In genomic region chr2:129688036-129688625, GRCm38 (mm10) we compare ENCODE assay signal across 24 mouse cellular contexts.
A peak's percentile ranks its signal among the peaks of the same experiment; 100 is the strongest.
DNase-seq lines count a peak whose midpoint lies in the region; ATAC-seq and TF ChIP-seq lines count a peak whose summit lies in the region.
"Had no signal": no experiment of that assay in that cellular context is flagged by ENCODE, and none has a peak within 500 bp of the region (broad histone marks: within the 10 kb centered on the region; RNA-seq: fewer than 3 reads in every experiment).

No protein-coding gene starts in this region.

- peaks cover 27% of the 10 kb centered on the region for H3K4me1 ChIP-seq in E14TG2a.4 (replicated peaks; ENCODE audit: low read depth, low read length)
- H3K4me1 ChIP-seq: hindbrain, embryonic 10.5 days; hindbrain, embryonic 13.5 days; intestine, embryonic 15.5 days; kidney, embryonic 15.5 days had no signal

- no peaks in the 10 kb centered on the region for H3K9me3 ChIP-seq in E14TG2a.4 (ENCODE audit: low read length)
- H3K9me3 ChIP-seq: forebrain, embryonic 10.5 days; forebrain, embryonic 13.5 days; hindbrain, embryonic 10.5 days; hindbrain, embryonic 13.5 days; intestine, embryonic 15.5 days; kidney, embryonic 15.5 days had no signal

- no peak for TF ChIP-seq CTCF in E14TG2a.4 (conservative IDR thresholded peaks at IDR 0.05; ENCODE audit: low read length)

- no peaks in the 10 kb centered on the region for H3K36me3 ChIP-seq in E14TG2a.4 (ENCODE audit: insufficient read depth, low read length)
- H3K36me3 ChIP-seq: forebrain, embryonic 10.5 days; hindbrain, embryonic 10.5 days; hindbrain, embryonic 13.5 days; intestine, embryonic 15.5 days; kidney, embryonic 15.5 days had no signal

- no peak for ATAC-seq in cerebellum, adult (ENCODE audit: insufficient number of reproducible peaks, low FRiP score, low TSS enrichment)
- ATAC-seq: forebrain, embryonic 13.5 days; forebrain, postnatal 0 days; hindbrain, embryonic 16.5 days; intestine, embryonic 15.5 days had no signal

- peaks cover 52% of the 10 kb centered on the region for H3K27me3 ChIP-seq in E14TG2a.4 (ENCODE audit: insufficient read depth, low read length)
- H3K27me3 ChIP-seq: forebrain, embryonic 13.5 days; hindbrain, embryonic 13.5 days; intestine, embryonic 15.5 days; kidney, embryonic 15.5 days had no signal

- peak; percentile 14 for DNase-seq in cerebellum, adult 9-10 months
- DNase-seq in cerebellum, adult 11-12 months: no peak
- peak; percentile 19 to 40 for DNase-seq in cerebellum, postnatal 14 days
- peak; percentile 3 for DNase-seq in R1 (ENCODE audit: low read depth, low spot score)
- no peak for DNase-seq in frontal cortex, postnatal 10 days (ENCODE audit: low spot score in 2 of 2)
- no peak for DNase-seq in urinary bladder, postnatal 36 days (ENCODE audit: low spot score in 2 of 2)
- DNase-seq: adrenal gland, adult 2 months; adrenal gland, postnatal 14 days; cerebellum, adult 11 months; forebrain, postnatal 0 days; gastrocnemius, postnatal 10 days; gastrocnemius, postnatal 36 days; heart, adult 2 months; kidney, adult 11 months; kidney, adult 8-10 months had no signal

- H3K4me3 ChIP-seq in E14TG2a.4 (replicated peaks; ENCODE audit: low read length): peak overlapping the region; percentile 68
- H3K4me3 ChIP-seq: forebrain, embryonic 10.5 days; forebrain, embryonic 13.5 days; heart, adult 2 months; hindbrain, embryonic 10.5 days; hindbrain, embryonic 13.5 days; intestine, embryonic 15.5 days; kidney, embryonic 15.5 days had no signal

Comparison
In these comparisons a context has a peak if more than half of its experiments do, and no peak if none do; other contexts are left out.
1. DNase-seq: peak in cerebellum, adult 9-10 months (single experiment), cerebellum, postnatal 14 days (2 of 2) and R1 (single experiment); none in cerebellum, adult 11-12 months (single experiment), frontal cortex, postnatal 10 days (0 of 2) and urinary bladder, postnatal 36 days (0 of 2).